Mouse (Mus musculus) MEL (cell line): ENCODE measurements around the gene Tmc6. TPM values are rescaled to one million over a fixed set of nuclear protein-coding genes. Genes with fewer than 3 reads are reported as not detected.

ENCODE experiments used
- DNase-seq: peaks from one replicate; pipeline ENCODE4 v3.0.0; 2011; ENCODE audit warnings: low read depth, low spot score
- H3K27ac ChIP-seq: 2 replicates; pipeline ENCODE4 v1.5.1; 2012; ENCODE audit warnings: low read depth, mild to moderate bottlenecking, control low read depth, low read length, moderate library complexity; ENCODE audit not compliant: control insufficient read depth
- H3K27me3 ChIP-seq, 2 experiments: fragments of 150-350 bp in 1 of 2; sonication (generic) in 1 of 2; 2 replicates each; pipeline ENCODE4 v1.6.1; 2012; ENCODE audit warnings: low read length in 2 of 2, mild to moderate bottlenecking in 2 of 2, improper control_type of control experiment in 1 of 2, moderate library complexity in 1 of 2; ENCODE audit not compliant: insufficient read depth in 2 of 2, control insufficient read depth in 1 of 2
- H3K36me3 ChIP-seq, 2 experiments: 2 replicates each; pipeline ENCODE4 v1.6.1; 2012 to 2014; ENCODE audit warnings: low read length in 2 of 2, improper control_type of control experiment in 1 of 2, inconsistent platforms in 1 of 2, mild to moderate bottlenecking in 1 of 2; ENCODE audit not compliant: insufficient read depth in 2 of 2, control insufficient read depth in 1 of 2
- H3K4me1 ChIP-seq, 2 experiments: fragments of 150-350 bp in 1 of 2; sonication (generic) in 1 of 2; 2 replicates each; pipeline ENCODE4 v1.6.1; 2012; ENCODE audit warnings: low read length in 2 of 2, improper control_type of control experiment in 1 of 2, mild to moderate bottlenecking in 1 of 2; ENCODE audit not compliant: insufficient read depth in 2 of 2, control insufficient read depth in 1 of 2
- H3K4me3 ChIP-seq, 2 experiments: fragments of 150-350 bp in 1 of 2; sonication (generic) in 1 of 2; 2 replicates each; pipeline ENCODE4 v1.5.1; 2012; ENCODE audit warnings: low read depth in 2 of 2, low read length in 2 of 2, mild to moderate bottlenecking in 2 of 2, moderate library complexity in 2 of 2, control low read depth in 1 of 2, improper control_type of control experiment in 1 of 2; ENCODE audit not compliant: control insufficient read depth in 1 of 2, insufficient read depth in 1 of 2
- H3K79me2 ChIP-seq: 2 replicates; pipeline ENCODE4 v1.6.1; 2012; ENCODE audit warnings: mild to moderate bottlenecking, low read length, moderate library complexity; ENCODE audit not compliant: control insufficient read depth, poor library complexity, insufficient read depth
- H3K9ac ChIP-seq: 2 replicates; pipeline ENCODE4 v1.6.1; 2012; ENCODE audit warnings: low read depth, mild to moderate bottlenecking, control low read depth, low read length, moderate library complexity; ENCODE audit not compliant: control insufficient read depth, poor library complexity, severe bottlenecking
- H3K9me3 ChIP-seq: fragments of 150-350 bp; sonication (generic); replicated peaks from 2 replicates; pipeline ENCODE4 v1.6.1; 2012; ENCODE audit warnings: mild to moderate bottlenecking, low read length, improper control_type of control experiment, moderate library complexity; ENCODE audit not compliant: insufficient read depth
- BHLHE40 ChIP-seq: IDR thresholded peaks from 2 replicates; pipeline ENCODE4 v1.6.1; 2012; ENCODE audit warnings: low read depth, mild to moderate bottlenecking, inconsistent platforms, low read length, improper control_type of control experiment, borderline replicate concordance
- CHD1 ChIP-seq: IDR thresholded peaks from 2 replicates; pipeline ENCODE4 v1.6.1; 2012; ENCODE audit warnings: low read depth, mild to moderate bottlenecking, inconsistent platforms, low read length, improper control_type of control experiment
- CHD2 ChIP-seq: IDR thresholded peaks from 2 replicates; pipeline ENCODE4 v1.6.1; 2011; ENCODE audit warnings: low read length, improper control_type of control experiment
- CTCF ChIP-seq, 3 experiments: IDR thresholded peaks in 2 of 3; conservative IDR thresholded peaks in 1 of 3; 2 replicates each; pipeline ENCODE4 v1.5.1; 2011 to 2012; ENCODE audit warnings: low read length in 3 of 3, low read depth in 2 of 3, mild to moderate bottlenecking in 2 of 3, improper control_type of control experiment in 1 of 3, inconsistent platforms in 1 of 3, mixed read lengths in 1 of 3, moderate library complexity in 1 of 3; ENCODE audit not compliant: control insufficient read depth in 1 of 3, insufficient read depth in 1 of 3, poor library complexity in 1 of 3, severe bottlenecking in 1 of 3
- ELF1 ChIP-seq: IDR thresholded peaks from 2 replicates; pipeline ENCODE4 v1.6.1; 2014; ENCODE audit warnings: low read depth, mild to moderate bottlenecking, inconsistent platforms, low read length, improper control_type of control experiment, moderate library complexity
- GABPA ChIP-seq: IDR thresholded peaks from 2 replicates; pipeline ENCODE4 v1.6.1; 2012; ENCODE audit warnings: low read depth, mild to moderate bottlenecking, inconsistent platforms, low read length, improper control_type of control experiment, moderate library complexity
- KAT2A ChIP-seq: conservative IDR thresholded peaks from 2 replicates; pipeline ENCODE4 v1.6.1; 2012; ENCODE audit warnings: low read depth, low read length, improper control_type of control experiment, inconsistent platforms
- MAFK ChIP-seq: IDR thresholded peaks from 2 replicates; pipeline ENCODE4 v1.6.1; 2011; ENCODE audit warnings: low read depth, mild to moderate bottlenecking, low read length, improper control_type of control experiment, borderline replicate concordance
- MAX ChIP-seq: IDR thresholded peaks from 2 replicates; pipeline ENCODE4 v1.6.1; 2011; ENCODE audit warnings: low read length, improper control_type of control experiment
- MYB ChIP-seq: IDR thresholded peaks from 2 replicates; pipeline ENCODE4 v1.6.1; 2011; ENCODE audit warnings: mild to moderate bottlenecking, low read depth, low read length, improper control_type of control experiment
- MYC ChIP-seq: IDR thresholded peaks from 2 replicates; pipeline ENCODE4 v1.6.1; 2011; ENCODE audit warnings: low read depth, mild to moderate bottlenecking, low read length, improper control_type of control experiment, moderate library complexity
- NRF1 ChIP-seq: IDR thresholded peaks from 2 replicates; pipeline ENCODE4 v1.6.1; 2014; ENCODE audit warnings: low read depth, mild to moderate bottlenecking, inconsistent platforms, low read length, improper control_type of control experiment, moderate library complexity; ENCODE audit not compliant: poor library complexity, insufficient read depth, severe bottlenecking
- SMC3 ChIP-seq: IDR thresholded peaks from 2 replicates; pipeline ENCODE4 v1.6.1; 2011; ENCODE audit warnings: low read depth, low read length, improper control_type of control experiment
- USF1 ChIP-seq: IDR thresholded peaks from 2 replicates; pipeline ENCODE4 v1.6.1; 2014; ENCODE audit warnings: low read depth, mild to moderate bottlenecking, inconsistent platforms, low read length, improper control_type of control experiment, moderate library complexity
- ZC3H11A ChIP-seq: IDR thresholded peaks from 2 replicates; pipeline ENCODE4 v1.6.1; 2012; ENCODE audit warnings: low read depth, mild to moderate bottlenecking, inconsistent platforms, low read length, improper control_type of control experiment
- ZNF384 ChIP-seq: IDR thresholded peaks from 2 replicates; pipeline ENCODE4 v1.6.1; 2012; ENCODE audit warnings: low read depth, mild to moderate bottlenecking, inconsistent platforms, low read length, improper control_type of control experiment
- polyA plus RNA-seq, 2 experiments: library from polyadenylated mRNA; stranded (reverse) in 1 of 2; unstranded in 1 of 2; fragments of >175 nt in 1 of 2; fragments of >200 nt in 1 of 2; gene quantifications; 2 replicates each; pipeline versions ENCODE4 v1.2.1 to v1.2.4; 2012; ENCODE audit warnings: low replicate concordance in 2 of 2, low read depth in 1 of 2; ENCODE audit not compliant: insufficient read length in 2 of 2, insufficient read depth in 1 of 2, missing spikeins in 1 of 2
- total RNA-seq: library from RNA; depleted of rRNA; stranded (reverse); fragments of 300-350 nt; gene quantifications from 2 replicates; pipeline ENCODE4 v1.2.3, GENCODE M21; 2012

Gene Tmc6
- total and polyA plus RNA-seq, 3 experiments: 48.8 to 61.2 TPM; not detected in 1

- Histone ChIP-seq H3K27ac (no peak overlapping the region), H3K4me1 (no peaks in the 10 kb centered on the region), H3K27me3 (no peaks in the 10 kb centered on the region), H3K9me3 (no peaks in the 10 kb centered on the region), H3K9ac (no peak overlapping the region), H3K4me3 (no peak overlapping the region)
- no peak for TF ChIP-seq CHD1
- no peak for TF ChIP-seq NRF1
- TF ChIP-seq KAT2A: no peak
- no peak for TF ChIP-seq ZC3H11A
- no peak for TF ChIP-seq SMC3
- TF ChIP-seq GABPA: no peak
- no peak for TF ChIP-seq USF1
- TF ChIP-seq MYC: no peak
- TF ChIP-seq MAX: no peak
- TF ChIP-seq MYB: no peak
- TF ChIP-seq BHLHE40: no peak
- TF ChIP-seq MAFK: no peak
- TF ChIP-seq, all 39 proteins: peak for 0
- Histone ChIP-seq H3K79me2 (no peaks in the 10 kb centered on the region), H3K36me3 (no peaks in the 10 kb centered on the region)
- no peak for DNase-seq
These were observed 9.4 kb upstream of the Tmc6 start for GRCm38 (mm10) chr11:117791441-117791761.

- H3K9me3 ChIP-seq: no peaks in the 10 kb centered on the region
- no peak overlapping the region for H3K27ac ChIP-seq
- H3K36me3 ChIP-seq: no peaks in the 10 kb centered on the region
- no peaks in the 10 kb centered on the region for H3K79me2 ChIP-seq
- no peaks in the 10 kb centered on the region for H3K4me1 ChIP-seq
- no peak overlapping the region for H3K4me3 ChIP-seq
- no peaks in the 10 kb centered on the region for H3K27me3 ChIP-seq
- no peak overlapping the region for H3K9ac ChIP-seq
- TF ChIP-seq CHD2 (no peak), ZNF384 (no peak), MYC (no peak), ELF1 (no peak), CTCF (IDR thresholded peaks at IDR 0.05 in 2 of 3, conservative IDR thresholded peaks at IDR 0.05 in 1 of 3; ENCODE audit: control insufficient read depth in 1 of 3, insufficient read depth in 1 of 3, low read depth in 2 of 3, low read length in 3 of 3, poor library complexity in 1 of 3, severe bottlenecking in 1 of 3) (peak; percentile 22 to 50 (median 40); a peak in 5 of 6 replicates)
- DNase-seq: no peak
These were observed 8.9 kb upstream of the Tmc6 start for GRCm38 (mm10) chr11:117790703-117791440.
